Mouse (Mus musculus): ENCODE data around the gene Rab43.

DNA sequence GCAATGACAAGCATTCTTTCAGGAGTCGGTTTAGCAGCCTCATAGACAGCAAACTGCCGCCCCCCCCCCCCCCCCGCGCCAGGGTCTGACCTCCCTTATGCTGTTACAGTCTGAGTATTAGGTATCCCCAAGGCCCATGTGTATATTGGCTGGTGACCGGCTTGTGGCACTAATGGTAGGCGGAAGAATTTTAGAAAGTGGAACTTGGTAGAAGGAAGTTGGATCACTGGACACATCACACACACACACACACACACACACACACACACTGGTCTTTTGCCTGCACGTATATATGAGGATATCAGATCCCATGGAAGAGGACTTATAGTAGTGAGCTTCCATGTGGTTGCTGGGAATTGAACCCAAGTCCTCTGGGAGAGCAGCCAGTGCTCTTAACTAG lies 9.5 kb downstream of the Rab43 start:
- TF ChIP-seq POLR2A (IDR thresholded peaks at IDR 0.05; ENCODE audit: borderline replicate concordance, insufficient read depth, low read length) (no peak), CTCF (IDR thresholded peaks at IDR 0.05; ENCODE audit: borderline replicate concordance, insufficient read depth, low read depth, low read length) (no peak)

Measured in cerebellum, adult 2 months (tissue).